Mouse (Mus musculus) layer of hippocampus, adult 2 months (tissue): ENCODE measurements around the gene Tcf20. TPM values are rescaled to one million over a fixed set of nuclear protein-coding genes. Genes with fewer than 3 reads are reported as not detected.
A peak's percentile ranks its signal among the peaks of the same experiment; 100 is the strongest.

Source experiments
- DNase-seq, 2 experiments: peaks; one replicate each; pipeline ENCODE4 v3.0.0; 2022; ENCODE audit warnings: low spot score in 2 of 2
- H3K27ac ChIP-seq: fragments of 200-600 bp; 2 replicates; pipeline ENCODE4 v1.8.1; 2022
- H3K4me3 ChIP-seq: fragments of 200-600 bp; 2 replicates; pipeline ENCODE4 v1.8.1; 2022; ENCODE audit warnings: mild to moderate bottlenecking
- CTCF ChIP-seq: fragments of 200-600 bp; conservative IDR thresholded peaks from 2 replicates; pipeline ENCODE4 v1.8.1; 2022; ENCODE audit warnings: antibody characterized with exemption, mild to moderate bottlenecking, moderate library complexity
- total RNA-seq, 2 experiments: library from RNA; stranded (reverse); gene quantifications; 2 replicates each; pipeline ENCODE4 v1.2.3; 2021

The Tcf20 gene
- total RNA-seq, 2 experiments from 2014 or later = 219 to 230 TPM

DNA sequence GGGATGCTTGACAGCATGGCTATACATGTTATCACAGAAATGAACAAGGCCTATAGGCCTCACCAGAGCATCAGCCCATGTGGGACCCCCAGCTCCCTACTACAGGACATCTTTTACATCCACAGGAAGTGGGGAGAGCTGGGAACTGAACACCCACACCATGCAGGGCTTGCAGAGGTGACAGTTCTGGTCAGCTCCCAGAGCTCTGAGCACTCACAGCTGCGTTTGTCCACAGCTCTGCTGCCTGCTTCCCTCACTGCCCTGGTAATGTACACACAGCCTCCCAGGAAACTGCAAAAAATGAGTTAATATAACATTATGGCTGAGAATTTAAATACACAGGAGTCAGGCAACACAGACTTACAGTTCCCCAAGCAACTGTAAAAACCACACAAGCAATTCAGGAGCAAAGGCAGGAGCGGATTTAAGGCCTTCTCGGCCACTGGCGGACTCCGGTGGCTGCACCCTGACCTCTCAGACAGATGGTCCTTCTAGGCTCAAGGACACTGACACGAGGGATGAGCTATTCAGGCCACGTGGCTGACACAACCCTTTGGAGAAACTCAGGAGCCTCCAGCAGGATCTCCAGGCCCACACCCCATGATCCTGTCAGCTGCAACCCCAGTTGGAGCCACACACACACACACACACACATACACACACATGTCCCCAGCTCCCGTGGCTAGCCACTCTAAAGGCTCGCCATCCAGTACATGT lies 43.0 kb downstream of the Tcf20 start:
- Histone ChIP-seq H3K4me3 (no peak overlapping the region), H3K27ac (no peak overlapping the region)
- no peak for DNase-seq
- no peak for TF ChIP-seq CTCF

DNA sequence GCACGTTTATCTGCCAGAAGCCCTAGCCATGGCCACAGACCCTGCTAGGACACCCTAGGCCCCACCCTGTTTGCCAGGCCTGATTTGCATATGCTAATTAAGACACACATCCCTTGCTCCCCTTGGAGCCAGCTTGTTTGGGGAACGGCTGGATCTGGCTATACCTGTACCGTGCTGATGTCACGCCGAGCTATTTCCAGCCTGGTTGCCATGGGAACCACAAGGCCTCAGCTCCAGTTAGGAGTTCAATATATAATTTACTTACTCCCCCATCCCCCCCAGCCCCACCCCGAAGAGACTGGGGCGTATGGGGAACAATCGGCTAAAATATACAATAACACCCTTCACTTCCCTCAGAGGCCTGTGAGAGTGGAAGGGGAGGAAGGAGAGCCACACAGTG lies 45.9 kb downstream of the Tcf20 start:
- TF ChIP-seq CTCF = no peak
- H3K4me3 ChIP-seq = no peak overlapping the region
- H3K27ac ChIP-seq = peak overlapping the region; percentile 58
- DNase-seq = peak in 1 of 2 experiments; percentile 67

DNA sequence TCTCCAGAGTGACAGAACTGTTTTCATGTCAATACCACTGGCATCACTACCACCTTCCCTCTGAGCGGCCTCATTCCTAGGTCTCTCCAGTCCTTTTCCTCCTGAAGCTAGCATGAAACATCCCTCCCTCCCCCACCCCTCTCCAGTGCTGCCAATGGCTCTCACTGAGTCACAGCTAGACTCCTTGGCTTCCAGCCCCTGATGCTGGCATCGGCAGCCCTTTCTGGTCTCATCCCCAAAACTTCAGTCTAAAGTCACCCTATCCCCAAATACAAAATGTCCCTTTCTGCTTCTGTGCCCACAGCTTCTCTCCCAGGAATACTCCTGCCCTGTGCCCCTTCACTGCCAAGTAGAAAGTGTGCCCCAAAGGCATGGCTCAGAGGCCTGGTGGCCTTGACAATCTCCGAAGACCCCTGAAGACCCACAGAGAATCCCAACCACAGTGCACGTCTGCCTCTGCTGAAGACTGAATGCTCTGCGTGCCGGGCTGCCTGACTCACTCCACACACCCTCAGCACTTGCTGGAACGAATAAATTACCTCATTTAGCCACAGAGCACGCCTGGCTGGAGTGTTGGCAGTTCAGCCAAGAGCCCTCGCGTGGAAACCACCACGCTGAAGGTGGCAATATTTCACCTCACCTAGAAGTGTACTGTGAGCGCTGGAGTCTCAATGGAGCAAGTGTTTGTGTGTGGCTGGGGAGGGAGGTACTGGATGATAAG lies 47.0 kb downstream of the Tcf20 start:
- DNase-seq = no peak
- H3K27ac ChIP-seq = peak overlapping the region; percentile 58
- no peak overlapping the region for H3K4me3 ChIP-seq
- no peak for TF ChIP-seq CTCF

DNA sequence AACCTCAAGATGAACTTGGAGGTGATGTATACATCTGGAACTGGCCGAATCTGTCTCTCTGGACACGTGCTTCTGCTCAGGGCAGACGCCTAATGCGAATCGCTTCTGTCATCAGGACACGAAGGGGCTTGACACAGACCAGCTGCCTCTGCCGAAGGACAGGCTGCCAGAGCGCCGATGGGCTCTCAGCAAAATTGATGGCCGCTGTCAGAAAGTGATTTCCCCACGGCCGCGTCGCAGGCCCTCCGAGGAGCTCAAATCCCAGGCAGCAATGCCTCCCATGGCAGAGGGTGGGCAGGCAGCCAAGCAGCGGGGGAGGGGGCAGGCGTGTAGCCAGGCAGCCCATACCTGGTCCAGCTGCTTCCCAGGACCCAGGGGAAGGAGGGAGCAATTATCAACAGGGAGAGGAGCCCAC lies 49.5 kb downstream of the Tcf20 start:
- Histone ChIP-seq H3K4me3 (peak overlapping the region; percentile 24; the same call in 1 of the 2 replicates), H3K27ac (peak overlapping the region; percentile 51; the same call in 1 of the 2 replicates)
- DNase-seq = peak in 1 of 2 experiments; percentile 58
- TF ChIP-seq CTCF = no peak

DNA sequence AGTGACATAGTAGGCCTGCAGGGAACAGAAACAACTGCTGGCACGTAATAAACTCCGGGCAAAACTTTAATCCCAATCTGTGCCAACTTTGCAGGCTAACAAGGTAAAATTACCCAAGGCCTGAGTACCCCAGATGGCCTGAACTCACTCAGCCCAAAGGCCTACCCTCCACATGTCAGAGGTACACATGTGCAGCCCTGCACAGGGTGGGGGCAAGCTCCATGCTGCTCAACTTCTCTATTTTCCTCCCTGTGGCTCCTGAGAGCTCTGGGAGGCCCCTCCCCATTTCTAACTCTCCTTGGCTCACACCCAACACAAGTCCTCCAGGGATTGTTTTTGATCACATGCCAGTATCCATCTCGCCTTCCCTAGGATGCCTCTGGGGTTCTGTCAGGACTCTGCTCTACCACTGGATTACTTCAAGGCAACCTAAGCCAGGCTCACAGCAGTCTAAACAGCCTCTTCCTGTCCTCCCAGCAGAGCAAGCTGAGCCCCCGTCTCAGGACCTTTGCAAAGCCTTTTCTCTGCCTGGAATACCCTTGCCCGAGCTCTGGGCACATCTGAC lies 50.2 kb downstream of the Tcf20 start:
- no peak for DNase-seq
- no peak for TF ChIP-seq CTCF
- Histone ChIP-seq H3K27ac (peak overlapping the region; percentile 51; the same call in 1 of the 2 replicates), H3K4me3 (no peak overlapping the region)

DNA sequence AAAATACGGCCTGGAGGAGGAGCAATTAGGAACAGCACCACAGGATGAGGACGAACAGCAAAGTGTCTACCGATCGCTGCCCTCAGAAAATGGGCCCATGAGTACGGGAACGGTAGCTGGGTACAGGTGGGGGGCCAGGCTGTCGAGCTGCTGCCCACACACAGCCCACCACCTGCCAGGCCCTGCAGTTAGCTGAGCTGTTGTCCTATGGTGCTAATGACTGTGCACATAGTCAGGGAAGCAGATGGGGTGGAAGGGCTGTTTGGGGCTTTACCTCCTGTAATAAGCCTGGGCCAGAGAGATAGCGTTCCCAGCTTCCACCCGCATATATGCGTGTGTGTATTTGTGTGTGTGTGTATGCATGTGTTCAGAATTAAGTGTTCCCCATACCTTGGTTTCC lies 52.7 kb downstream of the Tcf20 start:
- Histone ChIP-seq H3K27ac (peak overlapping the region; percentile 74), H3K4me3 (no peak overlapping the region)
- DNase-seq = peak; percentile 65 to 66
- TF ChIP-seq CTCF = no peak

DNA sequence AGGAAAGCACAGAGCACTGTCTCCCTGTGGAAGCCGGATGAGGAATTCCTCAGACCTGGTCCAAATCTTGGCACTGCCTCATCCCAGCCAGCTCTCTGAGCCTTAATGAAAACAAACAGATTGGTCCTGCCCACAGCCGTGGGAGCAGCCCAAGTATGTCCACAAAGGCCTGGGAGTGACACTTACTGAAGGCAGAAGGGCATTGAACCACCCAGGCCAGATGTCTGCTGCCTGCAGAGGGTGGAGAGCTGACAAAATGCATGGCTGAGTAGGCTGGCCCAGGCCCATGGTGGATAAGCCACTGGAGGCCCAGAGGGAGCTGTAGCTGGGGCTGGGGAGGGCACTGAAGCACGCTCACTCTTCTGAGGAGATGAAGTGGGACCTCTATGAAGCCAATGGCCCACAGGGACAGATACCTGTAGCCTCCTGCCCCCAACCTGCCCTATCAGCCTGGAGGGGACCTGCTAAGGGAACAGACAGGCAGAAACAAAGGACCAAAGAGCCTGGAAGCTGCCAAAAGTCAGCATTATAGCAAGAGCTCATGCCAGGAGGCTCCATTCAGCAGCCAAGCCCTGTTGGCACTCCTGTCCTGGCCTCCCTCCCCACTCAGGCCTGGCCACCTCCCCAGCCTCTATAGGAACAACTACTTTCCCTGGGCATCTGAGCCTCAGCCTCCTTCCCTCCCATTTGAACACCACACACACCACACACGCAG lies 54.6 kb downstream of the Tcf20 start:
- DNase-seq = no peak
- H3K27ac ChIP-seq = peak overlapping the region; percentile 46; the same call in 1 of the 2 replicates

DNA sequence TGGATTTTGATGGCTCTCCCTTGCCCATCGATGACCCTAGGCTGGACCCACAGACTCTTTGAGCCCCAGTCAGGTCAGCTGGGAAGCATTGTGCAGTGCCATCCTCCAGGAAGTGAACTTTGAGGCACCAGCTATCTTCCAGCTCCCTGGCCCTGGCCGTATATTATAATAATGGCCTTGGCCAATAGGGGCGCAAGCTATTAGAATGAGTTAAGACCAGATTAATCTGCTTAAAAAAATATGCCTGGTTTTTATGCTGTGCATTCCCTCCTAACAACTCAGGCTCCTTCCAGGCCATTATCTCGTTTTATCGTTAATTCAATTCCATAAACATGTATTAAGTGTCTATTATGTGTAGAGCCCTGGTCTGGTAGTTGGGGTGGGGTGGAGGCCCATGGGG lies 56.2 kb downstream of the Tcf20 start:
- no peak for TF ChIP-seq CTCF
- H3K4me3 ChIP-seq = no peak overlapping the region
- no peak for DNase-seq
- no peak overlapping the region for H3K27ac ChIP-seq

More for the DNA sequence above, 54.6 kb downstream of the Tcf20 start:
- H3K4me3 ChIP-seq = no peak overlapping the region
- no peak for TF ChIP-seq CTCF

DNA sequence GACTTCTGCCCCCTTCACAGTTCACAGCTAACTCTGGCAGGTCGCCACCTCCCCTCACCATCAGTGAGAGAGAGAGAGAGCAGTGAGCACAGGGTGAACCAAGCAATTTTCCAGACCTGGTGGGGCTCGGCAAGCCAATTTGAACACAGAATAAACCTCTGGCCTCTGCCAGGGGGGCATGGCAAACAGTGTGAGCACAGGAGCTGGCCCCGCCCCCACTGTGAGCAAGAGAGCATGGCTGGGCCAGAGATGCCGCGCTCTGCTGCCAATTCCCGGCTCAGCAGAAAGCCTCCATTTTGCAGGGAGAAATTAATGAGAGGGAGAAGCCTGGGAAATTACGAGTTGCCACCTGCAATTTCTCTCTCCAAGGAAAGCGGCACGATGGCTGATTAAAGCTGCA lies 58.1 kb downstream of the Tcf20 start:
- Histone ChIP-seq H3K27ac (peak overlapping the region; percentile 76), H3K4me3 (no peak overlapping the region)
- no peak for TF ChIP-seq CTCF
- DNase-seq = no peak

DNA sequence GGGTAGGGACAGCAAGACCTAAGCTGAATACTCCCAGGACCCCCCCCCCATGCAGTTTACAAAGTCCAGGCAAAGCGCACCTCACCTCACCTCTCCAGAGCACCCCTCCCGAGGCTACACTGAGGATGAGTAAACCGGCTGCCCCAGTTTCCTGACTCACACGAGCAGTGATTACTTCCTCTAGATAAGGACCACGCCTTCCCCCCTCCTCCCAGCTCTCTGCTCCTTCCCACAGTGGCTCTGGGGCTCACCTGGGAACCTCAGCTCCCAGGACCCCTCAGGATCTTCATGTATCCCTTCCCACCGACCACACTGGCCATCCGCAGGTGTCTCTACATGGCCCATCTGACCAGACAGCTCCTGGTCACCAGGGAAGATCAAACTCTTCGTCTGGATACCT lies 58.8 kb downstream of the Tcf20 start:
- no peak overlapping the region for H3K4me3 ChIP-seq
- peak overlapping the region; percentile 76; the same call in 1 of the 2 replicates for H3K27ac ChIP-seq
- TF ChIP-seq CTCF = no peak
- no peak for DNase-seq

DNA sequence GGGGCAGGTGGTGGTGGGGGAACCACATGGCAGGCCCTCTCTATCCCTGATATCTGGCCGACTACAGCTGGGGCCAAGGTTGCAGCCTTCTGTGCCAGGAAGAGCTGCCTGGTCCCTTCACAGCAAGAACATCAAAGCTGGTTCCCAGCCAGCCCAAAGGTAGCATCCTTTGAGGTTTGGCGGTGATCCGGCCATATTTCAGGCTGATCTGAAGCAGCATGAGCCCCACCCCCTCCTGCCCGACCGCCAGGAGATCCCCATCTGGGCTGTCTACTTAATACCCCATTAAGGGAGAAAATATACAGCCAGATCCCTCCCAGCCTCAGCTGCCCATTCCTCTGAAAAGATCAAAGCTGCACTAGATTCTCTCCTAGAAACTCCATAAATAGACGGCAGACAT lies 59.6 kb downstream of the Tcf20 start:
- TF ChIP-seq CTCF = no peak
- Histone ChIP-seq H3K27ac (no peak overlapping the region; the same call in 1 of the 2 replicates), H3K4me3 (no peak overlapping the region)
- no peak for DNase-seq

DNA sequence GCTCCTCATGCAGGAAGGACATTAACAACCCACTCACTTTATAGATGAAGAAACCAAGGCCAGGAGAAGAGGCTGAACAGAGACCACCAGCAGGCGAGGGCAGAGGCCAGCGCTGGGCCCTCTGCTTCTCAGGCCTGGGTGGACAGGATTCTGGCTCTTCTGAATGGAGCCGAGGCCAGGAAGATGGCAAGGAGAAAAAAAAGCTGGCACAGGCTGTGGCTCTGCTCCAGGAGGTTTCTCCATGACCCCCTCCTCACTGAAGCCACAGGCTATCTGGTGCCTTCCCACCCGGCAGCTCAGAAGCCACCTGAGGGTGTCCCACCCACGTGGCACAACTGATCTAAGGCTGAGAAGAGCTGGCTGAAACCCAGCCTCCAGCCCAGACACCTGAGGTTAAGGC lies 60.6 kb downstream of the Tcf20 start:
- Histone ChIP-seq H3K27ac (peak overlapping the region; percentile 23; the same call in 1 of the 2 replicates), H3K4me3 (no peak overlapping the region)
- TF ChIP-seq CTCF = no peak
- DNase-seq = no peak
